Mouse (Mus musculus): ENCODE results near the gene 0610009B22Rik. TPM values are rescaled to one million over a fixed set of nuclear protein-coding genes. Genes with fewer than 3 reads are reported as not detected.
"Not testable (repeated sequence)": the region's sequence is repeated elsewhere in the genome, so short reads cannot be mapped to it uniquely, and the experiment has no call there.

0610009B22Rik gene
- polyA plus RNA-seq (2012; rRNA removed): 10.9 and 15.6 TPM in 2 replicates
- polyA plus RNA-seq (2014; fragmentation: Nextera tagmentation; extraction: Ambion mirVana): 36.5 and 41.6 TPM in 2 replicates

DNA sequence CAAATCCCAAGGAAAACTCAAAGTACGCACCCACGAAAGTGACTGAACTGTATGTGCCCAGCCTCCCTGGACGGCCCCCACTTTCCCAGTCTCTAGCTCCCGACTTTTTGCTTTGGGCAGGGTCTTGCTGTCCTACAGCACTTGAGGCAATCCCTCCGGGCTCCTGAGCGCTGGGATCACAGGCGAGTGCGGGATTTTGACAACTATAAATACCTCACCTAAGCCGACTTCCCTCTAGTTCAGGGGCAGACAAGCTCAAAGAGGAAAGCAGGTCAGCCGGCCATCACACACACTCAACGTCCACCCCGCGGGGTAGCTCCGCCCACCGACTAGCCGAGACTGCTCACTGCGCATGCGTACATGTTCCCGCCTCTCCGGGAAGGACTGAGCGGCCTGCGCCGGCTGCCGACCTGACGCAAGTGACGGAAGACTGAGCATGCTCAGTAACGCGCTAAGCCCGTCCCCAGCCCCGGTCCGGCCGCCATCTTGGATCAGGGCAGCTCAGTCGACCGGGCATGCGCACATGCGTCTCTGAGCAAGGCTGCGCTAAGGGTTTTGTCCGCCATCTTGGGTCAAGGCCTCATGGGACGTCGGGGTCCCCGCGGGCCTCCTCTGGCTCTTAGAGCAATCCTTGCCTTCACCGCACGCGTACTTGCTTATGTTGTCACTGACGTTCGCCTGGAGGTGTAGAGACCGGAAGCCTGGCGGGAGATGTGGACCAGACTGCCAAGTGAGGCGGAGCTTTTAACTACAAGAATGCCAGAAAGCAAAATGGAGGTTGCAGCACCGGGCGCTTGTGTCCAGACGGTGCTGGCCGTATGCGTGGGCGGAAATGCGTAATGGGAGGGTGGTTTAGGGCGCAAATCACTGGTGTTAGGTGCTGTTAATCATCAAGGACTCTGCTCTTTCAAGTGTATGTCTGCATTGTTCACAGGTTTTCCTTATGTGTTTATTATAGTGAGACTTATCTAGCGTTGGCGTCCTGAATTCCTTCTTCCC, at the start of gene 0610009B22Rik:
TSS of gene 0610009B22Rik (minus strand) at position 545 of the 999 bp plus-strand sequence.
- Histone ChIP-seq H3K9me3 (ENCODE audit: control insufficient read depth, low read length) (no peaks in the 10 kb centered on the region), H3K4me3 (ENCODE audit: insufficient read depth in 1 of 2, low read depth in 2 of 2, low read length in 2 of 2) (peak within 1 kb of the TSS; percentile 84 to 91), H3K9ac (replicated peaks) (peak within 1 kb of the TSS; percentile 94), H3K27ac (peak within 1 kb of the TSS; percentile 78), H3K27me3 (ENCODE audit: control insufficient read depth, insufficient read depth, low read length) (no peaks in the 10 kb centered on the region), H3K4me2 (ENCODE audit: low read depth) (peak within 1 kb of the TSS; percentile 96), H3K36me3 (replicated peaks; ENCODE audit: control insufficient read depth, insufficient read depth, low read depth) (0 out of 2 replicates have a peak, but pooled peaks cover 3% of the 10 kb centered on the region), H3K4me1 (replicated peaks; ENCODE audit: control insufficient read depth in 2 of 2, insufficient read depth in 2 of 2, low read length in 1 of 2) (peaks cover 10 to 13% of the 10 kb centered on the region in 2 experiments)
- TF ChIP-seq CTCF (IDR thresholded peaks at IDR 0.05; ENCODE audit: low read depth): no peak
- TF ChIP-seq EP300 (IDR thresholded peaks at IDR 0.05; ENCODE audit: low read depth): no peak
- DNase-seq (ENCODE audit: low read depth in 3 of 3, low spot score in 3 of 3) (peak; percentile 99), ATAC-seq (ENCODE audit: insufficient read depth) (peak; percentile 98)
- 0% methylated on average over 60 of the region's 60 CpGs for WGBS (ENCODE audit: insufficient replicate concordance)

DNA sequence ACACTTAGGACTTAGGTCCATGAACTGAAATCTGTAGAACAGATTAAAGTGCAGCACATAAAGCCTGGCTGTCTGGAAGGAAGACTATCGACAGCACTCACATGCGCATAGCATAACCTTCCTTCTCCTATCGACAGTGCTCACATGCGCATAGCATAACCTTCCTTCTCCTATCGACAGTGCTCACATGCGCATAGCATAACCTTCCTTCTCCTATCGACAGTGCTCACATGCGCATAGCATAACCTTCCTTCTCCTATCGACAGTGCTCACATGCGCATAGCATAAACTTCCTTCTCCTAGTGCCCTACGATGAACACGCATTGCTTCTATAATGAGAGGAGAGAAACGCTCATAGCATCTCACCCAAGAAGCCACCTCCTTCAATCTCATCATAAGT, 45.5 kb upstream of the 0610009B22Rik start:
- not testable (repeated sequence) for H3K9ac ChIP-seq (replicated peaks); H3K27ac ChIP-seq; H3K27me3 ChIP-seq (ENCODE audit: control insufficient read depth, insufficient read depth, low read length); DNase-seq (ENCODE audit: low read depth in 3 of 3, low spot score in 3 of 3); H3K4me2 ChIP-seq (ENCODE audit: low read depth); ATAC-seq (ENCODE audit: insufficient read depth); H3K4me3 ChIP-seq (ENCODE audit: insufficient read depth in 1 of 2, low read depth in 2 of 2, low read length in 2 of 2); H3K9me3 ChIP-seq (ENCODE audit: control insufficient read depth, low read length)
- peaks cover 19% of the 10 kb centered on the region for H3K36me3 ChIP-seq (replicated peaks; ENCODE audit: control insufficient read depth, insufficient read depth, low read depth)
- peaks cover 11% of the 10 kb centered on the region in 2 experiments for H3K4me1 ChIP-seq (replicated peaks; ENCODE audit: control insufficient read depth in 2 of 2, insufficient read depth in 2 of 2, low read length in 1 of 2)
- 84% methylated on average over 12 of the region's 13 CpGs for WGBS (ENCODE audit: insufficient replicate concordance)

DNA sequence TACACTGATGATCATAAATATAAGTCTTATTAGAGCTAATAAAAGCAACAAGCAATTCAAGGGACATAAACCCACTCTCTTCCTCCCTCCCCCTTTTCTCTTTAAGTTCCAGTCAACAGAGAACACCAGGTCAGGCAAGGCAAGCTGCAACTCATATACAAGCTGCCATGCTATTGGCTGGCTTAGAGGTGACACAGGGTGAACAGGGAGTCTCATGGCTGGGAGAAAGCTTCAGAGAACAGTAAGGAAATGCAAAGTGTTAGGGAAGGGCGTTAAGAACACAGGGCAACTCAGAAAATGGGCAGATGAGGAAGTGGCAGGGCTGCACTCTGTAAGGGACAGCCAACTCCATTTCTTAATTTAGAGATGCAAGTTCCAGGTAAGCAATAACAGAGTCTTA, 44.2 kb upstream of the 0610009B22Rik start:
- no peak for DNase-seq (ENCODE audit: low read depth in 3 of 3, low spot score in 3 of 3)
- 57% methylated on average over 1 of the region's 1 CpGs for WGBS (ENCODE audit: insufficient replicate concordance)
- Histone ChIP-seq H3K9me3 (ENCODE audit: control insufficient read depth, low read length) (no peaks in the 10 kb centered on the region), H3K27ac (no peak overlapping the region), H3K4me1 (replicated peaks; ENCODE audit: control insufficient read depth in 2 of 2, insufficient read depth in 2 of 2, low read length in 1 of 2) (no peaks in the 10 kb centered on the region), H3K4me2 (ENCODE audit: low read depth) (no peak overlapping the region), H3K4me3 (ENCODE audit: insufficient read depth in 1 of 2, low read depth in 2 of 2, low read length in 2 of 2) (no peak overlapping the region), H3K27me3 (ENCODE audit: control insufficient read depth, insufficient read depth, low read length) (no peaks in the 10 kb centered on the region), H3K9ac (replicated peaks) (no peak overlapping the region), H3K36me3 (replicated peaks; ENCODE audit: control insufficient read depth, insufficient read depth, low read depth) (peaks cover 19% of the 10 kb centered on the region)
- TF ChIP-seq EP300 (IDR thresholded peaks at IDR 0.05; ENCODE audit: low read depth) (no peak), CTCF (IDR thresholded peaks at IDR 0.05; ENCODE audit: low read depth) (no peak)
- no peak for ATAC-seq (ENCODE audit: insufficient read depth)

DNA sequence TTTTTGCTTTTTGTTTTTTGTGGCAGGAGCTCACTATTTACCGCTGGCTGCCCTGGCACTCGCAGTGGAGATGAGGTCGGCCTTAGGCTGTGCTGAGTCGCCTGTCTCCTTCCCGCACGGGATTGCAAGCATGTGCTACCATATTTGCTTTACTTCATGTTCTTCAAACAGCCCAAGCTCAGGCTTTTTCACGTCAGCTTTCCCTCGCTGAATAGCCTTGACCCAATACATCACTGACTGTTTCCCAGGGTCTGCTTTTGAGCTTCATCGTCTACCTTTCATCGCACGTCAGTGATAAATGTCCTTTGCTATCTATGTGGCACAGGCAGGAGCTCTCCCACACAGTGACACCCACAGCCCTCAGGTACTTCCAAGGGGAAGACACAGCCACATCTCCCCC, 32.4 kb upstream of the 0610009B22Rik start:
- no peak for ATAC-seq (ENCODE audit: insufficient read depth)
- H3K27ac ChIP-seq: no peak overlapping the region
- no peak for TF ChIP-seq CTCF (IDR thresholded peaks at IDR 0.05; ENCODE audit: low read depth)
- TF ChIP-seq EP300 (IDR thresholded peaks at IDR 0.05; ENCODE audit: low read depth): no peak
- DNase-seq (ENCODE audit: low read depth in 3 of 3, low spot score in 3 of 3): no peak
- H3K4me1 ChIP-seq (replicated peaks; ENCODE audit: control insufficient read depth in 2 of 2, insufficient read depth in 2 of 2, low read length in 1 of 2): no peaks in the 10 kb centered on the region
- no peak overlapping the region for H3K4me3 ChIP-seq (ENCODE audit: insufficient read depth in 1 of 2, low read depth in 2 of 2, low read length in 2 of 2)
- peaks cover 19% of the 10 kb centered on the region for H3K36me3 ChIP-seq (replicated peaks; ENCODE audit: control insufficient read depth, insufficient read depth, low read depth)
- no peak overlapping the region for H3K4me2 ChIP-seq (ENCODE audit: low read depth)
- H3K9ac ChIP-seq (replicated peaks): no peak overlapping the region
- 86% methylated on average over 11 of the region's 11 CpGs for WGBS (ENCODE audit: insufficient replicate concordance)
- no peaks in the 10 kb centered on the region for H3K27me3 ChIP-seq (ENCODE audit: control insufficient read depth, insufficient read depth, low read length)
- no peaks in the 10 kb centered on the region for H3K9me3 ChIP-seq (ENCODE audit: control insufficient read depth, low read length)

DNA sequence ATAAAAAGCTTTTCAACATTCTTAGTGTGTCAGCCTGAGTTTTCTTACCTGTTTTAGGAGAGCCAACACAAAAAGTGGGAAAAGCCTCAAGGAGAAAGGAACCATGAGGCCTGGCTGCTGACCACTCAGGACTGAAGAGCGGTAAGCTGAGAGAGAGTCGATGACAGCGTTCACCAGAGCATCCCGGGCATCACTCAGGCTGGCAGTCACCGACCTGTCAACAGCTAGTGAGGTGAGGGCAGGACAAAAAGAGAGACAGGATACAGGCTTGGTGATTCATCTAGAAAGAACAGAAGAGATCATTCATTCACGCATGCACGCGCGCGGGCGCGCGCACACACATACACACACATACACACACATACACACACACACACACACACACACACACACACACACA, 18.4 kb upstream of the 0610009B22Rik start:
- no peak overlapping the region for H3K4me3 ChIP-seq (ENCODE audit: insufficient read depth in 1 of 2, low read depth in 2 of 2, low read length in 2 of 2)
- H3K27me3 ChIP-seq (ENCODE audit: control insufficient read depth, insufficient read depth, low read length): no peaks in the 10 kb centered on the region
- H3K9me3 ChIP-seq (ENCODE audit: control insufficient read depth, low read length): no peaks in the 10 kb centered on the region
- ATAC-seq (ENCODE audit: insufficient read depth): no peak
- no peak for DNase-seq (ENCODE audit: low read depth in 3 of 3, low spot score in 3 of 3)
- no peaks in the 10 kb centered on the region for H3K4me1 ChIP-seq (replicated peaks; ENCODE audit: control insufficient read depth in 2 of 2, insufficient read depth in 2 of 2, low read length in 1 of 2)
- 94% methylated on average over 13 of the region's 13 CpGs for WGBS (ENCODE audit: insufficient replicate concordance)
- H3K36me3 ChIP-seq (replicated peaks; ENCODE audit: control insufficient read depth, insufficient read depth, low read depth): peaks cover 23% of the 10 kb centered on the region
- H3K27ac ChIP-seq: no peak overlapping the region
- no peak overlapping the region for H3K9ac ChIP-seq (replicated peaks)
- H3K4me2 ChIP-seq (ENCODE audit: low read depth): no peak overlapping the region
- TF ChIP-seq EP300 (IDR thresholded peaks at IDR 0.05; ENCODE audit: low read depth) (no peak), CTCF (IDR thresholded peaks at IDR 0.05; ENCODE audit: low read depth) (no peak)

All from liver, embryonic 14.5 days (tissue).